Mouse (Mus musculus) skeletal muscle tissue, adult 2 months (tissue): ENCODE results near the gene Paox.

Source experiments
- DNase-seq: peaks from one replicate; pipeline ENCODE4 v3.0.0-alpha.2; 2012; ENCODE audit warnings: low read depth, low spot score

Paox gene

GRCm38 (mm10) chr7:140170863-140171262 lies 55.3 kb downstream of the Paox start:
- no peak for DNase-seq

GRCm38 (mm10) chr7:140172936-140173335 lies 57.3 kb downstream of the Paox start, which contains the start of gene Olfr523:
Olfr523 (plus strand) TSS chr7:140173217.
- no peak for DNase-seq

GRCm38 (mm10) chr7:140179176-140179575 lies 63.6 kb downstream of the Paox start:
- DNase-seq, result no peak

GRCm38 (mm10) chr7:140180692-140181091 lies 65.1 kb downstream of the Paox start:
- no peak for DNase-seq

- DNase-seq, result no peak
Measured at GRCm38 (mm10) chr7:140184206-140184605, 68.6 kb downstream of the Paox start.
